Mouse (Mus musculus): ENCODE measurements around the gene Hist1h4j.

Gene Hist1h4j

DNA sequence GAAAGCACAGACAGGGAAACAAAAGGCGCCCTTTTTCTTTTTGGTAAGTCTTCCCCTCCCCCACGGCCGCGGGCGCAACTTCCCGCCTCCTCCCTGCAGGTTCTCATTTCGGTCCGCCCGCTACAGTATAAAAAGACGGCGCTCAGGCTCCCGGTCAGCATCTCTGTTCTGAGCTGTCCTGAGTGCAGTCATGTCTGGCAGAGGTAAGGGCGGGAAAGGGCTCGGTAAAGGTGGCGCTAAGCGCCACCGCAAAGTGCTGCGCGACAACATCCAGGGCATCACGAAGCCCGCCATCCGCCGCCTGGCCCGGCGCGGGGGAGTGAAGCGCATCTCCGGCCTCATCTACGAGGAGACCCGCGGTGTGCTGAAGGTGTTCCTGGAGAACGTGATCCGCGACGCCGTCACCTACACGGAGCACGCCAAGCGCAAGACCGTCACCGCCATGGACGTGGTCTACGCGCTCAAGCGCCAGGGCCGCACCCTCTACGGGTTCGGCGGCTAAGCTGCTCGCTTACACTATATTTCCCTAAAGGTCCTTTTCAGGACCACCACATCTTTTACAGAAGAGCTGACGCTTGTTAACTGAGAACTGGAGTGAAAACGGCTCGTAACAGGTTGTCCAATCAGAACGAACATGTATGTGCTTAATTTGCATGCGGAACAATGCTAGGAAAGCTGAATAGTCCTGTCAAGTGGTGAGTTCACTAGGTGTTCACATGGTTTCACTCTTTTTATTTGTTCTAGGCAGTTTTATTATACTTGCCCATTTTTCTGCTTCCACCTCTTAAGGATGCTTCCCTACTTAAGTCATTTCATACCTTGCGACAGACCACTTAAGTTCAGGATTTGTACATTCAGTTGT lies at the start of gene Hist1h4j:
Gene Hist1h4j, plus strand, starts transcription at position 159 of the 862 bp plus-strand sequence.
- peak; percentile 84 for DNase-seq (ENCODE audit: low spot score)

DNA sequence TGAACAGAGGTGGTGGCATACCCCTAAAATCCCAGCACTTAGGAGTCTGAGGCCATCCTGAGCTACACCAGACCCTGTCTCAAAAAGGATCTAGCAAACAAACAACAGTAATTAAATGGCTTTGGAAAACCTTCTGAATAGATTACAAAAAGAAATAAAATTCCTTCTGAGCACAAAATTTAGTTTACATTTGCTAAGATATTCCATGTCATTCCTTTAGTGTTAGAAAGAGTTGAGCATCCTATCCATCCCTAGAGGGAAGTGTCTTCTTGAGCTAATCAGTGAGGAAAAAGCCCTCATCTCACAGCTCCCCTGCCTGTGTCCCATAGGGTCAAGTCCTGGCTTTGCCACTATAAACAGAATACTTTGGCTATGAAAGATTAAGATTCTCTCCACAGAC lies 37.1 kb upstream of the Hist1h4j start, which contains the start of gene Olfr1359:
Gene Olfr1359, plus strand, starts transcription at position 301 of the 400 bp plus-strand sequence.
- no peak for DNase-seq (ENCODE audit: low spot score)

DNA sequence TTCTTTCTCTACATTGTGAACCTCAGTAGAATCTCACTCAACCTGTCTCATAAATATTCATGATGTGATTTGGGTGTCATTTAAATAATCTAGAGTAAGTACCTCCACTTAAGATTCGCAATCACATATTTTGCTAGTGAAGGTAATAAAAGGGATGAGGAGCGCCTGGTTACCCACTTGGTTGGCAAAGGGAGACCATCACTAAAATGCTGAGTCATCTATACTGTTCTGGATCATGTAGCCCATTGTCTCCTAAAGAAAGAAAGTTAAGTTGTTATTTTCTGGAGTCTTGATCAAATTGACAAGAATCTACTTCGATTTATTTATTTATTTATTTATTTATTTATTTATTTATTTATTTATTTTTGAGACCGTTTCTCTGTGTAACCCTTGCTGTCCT lies 28.2 kb upstream of the Hist1h4j start:
- no peak for DNase-seq (ENCODE audit: low spot score)

DNA sequence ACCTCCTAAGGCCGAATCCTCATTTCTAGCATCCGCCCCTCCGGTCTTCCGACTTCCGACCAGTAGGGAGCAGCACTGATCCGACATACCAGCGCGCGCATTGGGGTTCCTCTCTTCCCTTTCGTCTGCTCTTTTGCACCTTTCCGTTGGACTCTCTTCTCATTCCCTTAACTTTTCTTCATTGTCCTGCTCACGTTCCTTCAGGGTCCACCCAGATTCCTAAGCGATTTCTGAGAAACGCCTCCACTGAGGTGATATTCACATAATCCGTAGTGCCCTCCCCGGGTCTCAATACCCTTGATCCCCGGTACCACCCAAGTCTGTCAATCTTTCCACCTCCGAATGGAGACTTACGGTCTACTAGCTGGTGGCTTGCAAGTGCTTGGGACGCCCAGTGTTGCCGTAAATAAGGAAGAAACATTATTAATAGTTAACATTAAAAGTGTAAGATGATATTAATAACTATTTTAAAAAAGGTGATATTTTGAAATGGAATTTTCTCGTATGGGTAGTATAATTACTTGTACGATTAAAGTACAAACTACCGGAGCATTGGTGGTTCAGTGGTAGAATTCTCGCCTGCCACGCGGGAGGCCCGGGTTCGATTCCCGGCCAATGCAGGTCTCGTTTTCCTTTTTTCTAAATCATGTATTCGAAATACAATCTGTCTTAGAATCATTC lies 24.7 kb upstream of the Hist1h4j start:
- peak; percentile 85 for DNase-seq (ENCODE audit: low spot score)

GRCm38 (mm10) chr13:21710821-21711525 lies 23.9 kb upstream of the Hist1h4j start:
- DNase-seq (ENCODE audit: low spot score) = peak; percentile 77

DNA sequence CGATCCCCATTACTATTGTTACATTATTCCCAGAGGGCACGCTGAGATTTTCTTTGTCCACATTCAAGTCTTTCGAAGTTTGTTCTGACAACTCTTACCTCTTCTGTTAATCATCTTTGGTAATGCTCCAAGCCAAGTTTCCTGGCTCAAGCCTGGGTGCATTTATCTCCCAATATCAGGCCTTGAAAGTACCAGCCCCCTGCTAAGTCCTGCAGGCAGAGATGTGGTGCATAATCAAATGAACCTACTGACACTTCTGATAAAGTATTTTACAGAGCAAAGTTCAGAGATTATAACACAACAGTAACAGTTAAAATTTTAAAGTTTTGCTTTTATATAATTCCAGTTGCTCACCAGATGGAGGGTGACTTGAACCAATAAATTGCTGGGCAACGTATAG lies 23.2 kb upstream of the Hist1h4j start:
- no peak for DNase-seq (ENCODE audit: low spot score)

- peak; percentile 62 for DNase-seq (ENCODE audit: low spot score)
Observed at GRCm38 (mm10) chr13:21714725-21715124, 20.1 kb upstream of the Hist1h4j start.

GRCm38 (mm10) chr13:21715131-21715863 lies 19.6 kb upstream of the Hist1h4j start:
- peak; percentile 32 for DNase-seq (ENCODE audit: low spot score)

DNA sequence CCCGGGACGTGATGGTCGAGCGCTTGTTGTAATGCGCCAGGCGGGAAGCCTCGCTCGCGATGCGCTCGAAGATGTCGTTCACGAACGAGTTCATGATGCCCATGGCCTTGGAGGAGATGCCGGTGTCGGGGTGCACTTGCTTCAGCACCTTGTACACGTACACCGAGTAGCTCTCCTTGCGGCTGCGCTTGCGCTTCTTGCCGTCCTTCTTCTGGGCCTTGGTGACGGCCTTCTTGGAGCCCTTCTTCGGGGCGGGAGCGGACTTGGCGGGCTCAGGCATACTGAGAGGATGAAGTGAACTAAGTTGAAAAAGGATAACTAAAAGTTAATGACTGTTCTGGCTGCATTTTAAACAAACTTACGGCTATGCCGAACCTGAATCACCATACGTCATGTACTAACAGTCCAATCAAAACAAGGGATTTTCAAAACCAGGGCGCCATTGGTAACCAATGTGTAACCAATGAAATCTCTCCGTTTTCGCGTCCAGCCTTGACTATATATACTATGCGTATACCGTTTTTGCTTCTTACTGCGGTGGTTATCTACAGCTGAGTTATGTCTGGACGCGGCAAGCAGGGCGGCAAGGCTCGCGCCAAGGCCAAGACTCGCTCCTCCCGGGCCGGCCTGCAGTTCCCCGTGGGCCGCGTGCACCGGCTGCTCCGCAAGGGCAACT lies 18.9 kb upstream of the Hist1h4j start, which contains the start of the genes Hist1h2bl and Hist1h2ai:
Gene Hist1h2bl, minus strand, starts transcription at position 280 of the 676 bp plus-strand sequence.
Gene Hist1h2ai, plus strand, starts transcription at position 559 of the 676 bp plus-strand sequence.
- peak; percentile 84 for DNase-seq (ENCODE audit: low spot score)

GRCm38 (mm10) chr13:21716540-21717391 lies 18.1 kb upstream of the Hist1h4j start:
- DNase-seq (ENCODE audit: low spot score) = peak; percentile 59

DNA sequence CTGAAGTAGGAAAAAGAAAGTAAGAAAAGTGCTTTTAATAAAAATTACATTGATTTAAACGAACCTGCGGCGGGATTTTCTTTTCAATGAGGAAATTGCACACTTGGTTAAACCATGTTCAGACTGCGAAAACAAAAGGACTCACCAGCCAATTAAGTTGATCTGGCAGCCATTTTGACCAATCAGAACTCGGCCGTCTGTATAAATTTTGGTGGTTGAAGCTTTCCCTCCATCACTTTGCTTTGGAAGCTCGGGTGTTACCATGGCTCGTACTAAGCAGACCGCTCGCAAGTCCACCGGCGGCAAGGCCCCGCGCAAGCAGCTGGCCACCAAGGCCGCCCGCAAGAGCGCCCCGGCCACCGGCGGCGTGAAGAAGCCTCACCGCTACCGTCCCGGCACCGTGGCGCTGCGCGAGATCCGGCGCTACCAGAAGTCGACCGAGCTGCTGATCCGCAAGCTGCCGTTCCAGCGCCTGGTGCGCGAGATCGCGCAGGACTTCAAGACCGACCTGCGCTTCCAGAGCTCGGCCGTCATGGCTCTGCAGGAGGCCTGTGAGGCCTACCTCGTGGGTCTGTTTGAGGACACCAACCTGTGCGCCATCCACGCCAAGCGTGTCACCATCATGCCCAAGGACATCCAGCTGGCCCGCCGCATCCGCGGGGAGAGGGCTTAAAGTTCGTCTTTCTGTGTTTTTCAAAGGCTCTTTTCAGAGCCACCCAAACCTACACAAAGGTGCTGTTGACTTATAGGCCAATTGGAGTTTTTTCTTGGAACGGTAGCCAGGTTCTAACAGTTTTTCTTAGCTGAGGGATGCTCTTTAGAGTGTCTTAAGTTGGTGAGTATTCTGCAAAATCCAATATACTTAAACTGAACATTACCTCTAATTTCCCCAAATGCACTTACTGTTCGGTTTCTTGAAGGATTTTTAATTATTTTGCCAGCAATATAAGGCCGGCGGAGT lies 17.2 kb upstream of the Hist1h4j start, which contains the start of gene Hist1h3h:
Gene Hist1h3h, plus strand, starts transcription at position 263 of the 961 bp plus-strand sequence.
- DNase-seq (ENCODE audit: low spot score) = peak; percentile 86

GRCm38 (mm10) chr13:21718381-21719080 lies 16.3 kb upstream of the Hist1h4j start:
- DNase-seq (ENCODE audit: low spot score) = no peak

DNA sequence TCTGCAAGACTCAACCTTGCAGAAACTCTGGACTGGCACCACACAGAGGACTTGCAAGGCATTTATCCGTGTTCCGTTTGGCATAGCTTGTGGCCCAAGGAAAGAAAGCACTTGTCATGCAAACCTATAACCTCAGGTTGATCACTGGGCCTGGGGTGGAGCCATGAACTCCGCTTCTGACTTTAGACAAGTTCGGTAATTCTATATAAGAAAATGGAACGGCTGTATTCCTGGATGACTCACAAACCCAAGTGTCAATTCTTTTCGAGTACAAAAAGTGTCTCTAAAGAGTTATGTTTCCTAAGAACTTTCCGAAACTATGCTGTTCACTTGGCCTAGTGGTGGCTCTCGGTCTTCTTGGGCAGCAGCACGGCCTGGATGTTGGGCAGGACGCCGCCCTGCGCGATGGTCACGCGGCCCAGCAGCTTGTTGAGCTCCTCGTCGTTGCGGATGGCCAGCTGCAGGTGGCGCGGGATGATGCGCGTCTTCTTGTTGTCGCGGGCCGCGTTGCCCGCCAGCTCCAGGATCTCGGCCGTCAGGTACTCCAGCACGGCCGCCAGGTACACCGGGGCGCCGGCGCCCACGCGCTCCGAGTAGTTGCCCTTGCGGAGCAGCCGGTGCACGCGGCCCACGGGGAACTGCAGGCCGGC lies 13.6 kb upstream of the Hist1h4j start:
- peak; percentile 22 for DNase-seq (ENCODE audit: low spot score)

DNA sequence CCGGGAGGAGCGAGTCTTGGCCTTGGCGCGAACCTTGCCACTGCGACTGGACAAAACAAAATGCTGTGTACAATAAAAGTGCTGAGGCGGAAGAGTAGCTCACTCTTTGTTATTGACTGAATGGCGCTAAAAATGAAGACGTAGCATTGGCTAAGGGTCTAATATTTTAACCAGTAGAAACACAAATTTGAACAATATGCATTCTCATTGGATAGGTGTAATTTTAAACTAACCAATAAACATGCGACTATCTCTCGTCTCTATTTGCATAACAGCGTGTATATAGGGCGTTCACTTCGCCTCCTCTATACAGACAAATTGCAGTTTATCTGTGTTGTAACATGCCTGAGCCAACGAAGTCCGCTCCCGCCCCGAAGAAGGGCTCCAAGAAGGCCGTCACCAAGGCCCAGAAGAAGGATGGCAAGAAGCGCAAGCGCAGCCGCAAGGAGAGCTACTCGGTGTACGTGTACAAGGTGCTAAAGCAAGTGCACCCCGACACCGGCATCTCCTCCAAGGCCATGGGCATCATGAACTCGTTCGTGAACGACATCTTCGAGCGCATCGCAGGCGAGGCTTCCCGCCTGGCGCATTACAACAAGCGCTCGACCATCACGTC lies 13.0 kb upstream of the Hist1h4j start, which contains the start of gene Hist1h2bm:
Gene Hist1h2bm, plus strand, starts transcription at position 288 of the 616 bp plus-strand sequence.
- peak; percentile 68 for DNase-seq (ENCODE audit: low spot score)

DNA sequence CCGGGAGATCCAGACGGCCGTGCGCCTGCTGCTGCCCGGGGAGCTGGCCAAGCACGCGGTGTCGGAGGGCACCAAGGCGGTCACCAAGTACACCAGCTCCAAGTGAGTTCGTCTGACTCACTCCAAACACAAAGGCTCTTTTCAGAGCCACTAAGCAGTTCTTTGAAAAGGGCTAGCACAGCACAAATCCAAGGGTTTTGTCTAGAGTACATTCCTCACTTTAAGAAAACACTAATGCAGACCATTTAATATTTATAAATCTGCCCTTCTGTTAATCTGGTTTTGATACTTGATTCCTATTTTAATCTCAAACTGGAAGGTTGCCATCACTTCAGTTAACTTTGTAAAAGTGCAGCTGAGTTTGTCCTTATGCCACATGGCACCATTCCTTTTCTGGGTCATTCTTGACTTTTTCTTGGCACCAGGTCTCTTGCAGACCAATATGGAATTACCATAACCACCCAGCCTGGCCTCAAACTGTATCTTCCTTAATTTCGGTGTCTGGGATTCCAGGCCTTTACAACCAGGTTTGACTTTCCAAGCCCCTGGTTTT lies 12.4 kb upstream of the Hist1h4j start:
- DNase-seq (ENCODE audit: low spot score) = no peak

- no peak for DNase-seq (ENCODE audit: low spot score)
Observed at GRCm38 (mm10) chr13:21722993-21723836, 11.6 kb upstream of the Hist1h4j start.

Measured in spleen, adult 12 weeks (tissue).